Mouse (Mus musculus) erythroblast, embryonic 14.5 days (primary cell): ENCODE data around the gene Ier5l. TPM values are rescaled to one million over a fixed set of nuclear protein-coding genes. Genes with fewer than 3 reads are reported as not detected.

Source experiments
- H3K27me3 ChIP-seq: 2 replicates; pipeline ENCODE4 v1.6.1; 2012; ENCODE audit warnings: inconsistent platforms; ENCODE audit not compliant: control insufficient read depth
- H3K36me3 ChIP-seq: 2 replicates; pipeline ENCODE4 v1.6.1; 2012; ENCODE audit warnings: mild to moderate bottlenecking, inconsistent platforms; ENCODE audit not compliant: control insufficient read depth
- H3K4me1 ChIP-seq: 2 replicates; pipeline ENCODE4 v1.6.1; 2012; ENCODE audit warnings: inconsistent platforms; ENCODE audit not compliant: control insufficient read depth
- H3K4me3 ChIP-seq: replicated peaks from 2 replicates; pipeline ENCODE3; 2012; ENCODE audit warnings: moderate library complexity, mild to moderate bottlenecking, inconsistent platforms
- H3K9me3 ChIP-seq: 2 replicates; pipeline ENCODE4 v1.6.1; 2012; ENCODE audit warnings: low read length, inconsistent platforms, mixed read lengths; ENCODE audit not compliant: control insufficient read depth
- GATA1 ChIP-seq: IDR thresholded peaks from 2 replicates; pipeline ENCODE4 v1.6.1; 2012; ENCODE audit warnings: low read length, inconsistent platforms, mixed read lengths
- TAL1 ChIP-seq: IDR thresholded peaks from 3 replicates; pipeline ENCODE4 v1.6.1; 2012; ENCODE audit warnings: low read length, inconsistent platforms, mixed read lengths
- polyA plus RNA-seq: library from polyadenylated mRNA; stranded (reverse); fragments of >175 nt; gene quantifications from 2 replicates; pipeline ENCODE4 v1.2.3, GENCODE M21; 2012

Gene Ier5l
- polyA plus RNA-seq, 1 experiment, result 0.02 TPM

- Histone ChIP-seq H3K4me1 (peaks cover 12% of the 10 kb centered on the region), H3K36me3 (no peaks in the 10 kb centered on the region), H3K4me3 (peak overlapping the region; percentile 42), H3K27me3 (peaks cover 94% of the 10 kb centered on the region), H3K9me3 (no peaks in the 10 kb centered on the region; the same call in 1 of the 2 replicates)
- TF ChIP-seq GATA1, result no peak
- TF ChIP-seq TAL1, result no peak
Measured at GRCm38 (mm10) chr2:30471795-30472720, 2.0 kb downstream of the Ier5l start.

- H3K4me1 ChIP-seq, result peaks cover 12% of the 10 kb centered on the region
Measured at GRCm38 (mm10) chr2:30471051-30471450, 3.0 kb downstream of the Ier5l start.

GRCm38 (mm10) chr2:30470143-30470946 is 3.7 kb downstream of the Ier5l start:
- TF ChIP-seq GATA1, result no peak
- TF ChIP-seq TAL1, result no peak
- no peaks in the 10 kb centered on the region; the same call in 1 of the 2 replicates for H3K9me3 ChIP-seq
- peaks cover 12% of the 10 kb centered on the region for H3K4me1 ChIP-seq
- H3K27me3 ChIP-seq, result peaks cover 89% of the 10 kb centered on the region
- no peak overlapping the region for H3K4me3 ChIP-seq
- no peaks in the 10 kb centered on the region for H3K36me3 ChIP-seq

More at GRCm38 (mm10) chr2:30471051-30471450, 3.0 kb downstream of the Ier5l start:
- no peaks in the 10 kb centered on the region; the same call in 1 of the 2 replicates for H3K9me3 ChIP-seq
- peaks cover 94% of the 10 kb centered on the region for H3K27me3 ChIP-seq
- H3K4me3 ChIP-seq, result no peak overlapping the region
- TF ChIP-seq GATA1 (no peak), TAL1 (no peak)
- no peaks in the 10 kb centered on the region for H3K36me3 ChIP-seq

- Histone ChIP-seq H3K36me3 (no peaks in the 10 kb centered on the region), H3K9me3 (no peaks in the 10 kb centered on the region; the same call in 1 of the 2 replicates), H3K27me3 (peaks cover 88% of the 10 kb centered on the region), H3K4me1 (peaks cover 15% of the 10 kb centered on the region), H3K4me3 (no peak overlapping the region)
- TF ChIP-seq GATA1 (no peak), TAL1 (no peak)
Measured at GRCm38 (mm10) chr2:30469796-30470142, 4.2 kb downstream of the Ier5l start.

GRCm38 (mm10) chr2:30469009-30469408 is 5.0 kb downstream of the Ier5l start:
- TF ChIP-seq TAL1 (no peak), GATA1 (no peak)
- Histone ChIP-seq H3K36me3 (no peaks in the 10 kb centered on the region), H3K4me3 (no peak overlapping the region), H3K4me1 (peaks cover 19% of the 10 kb centered on the region), H3K27me3 (peaks cover 80% of the 10 kb centered on the region), H3K9me3 (no peaks in the 10 kb centered on the region; the same call in 1 of the 2 replicates)

- H3K36me3 ChIP-seq, result no peaks in the 10 kb centered on the region
Measured at GRCm38 (mm10) chr2:30466787-30467186, 7.2 kb downstream of the Ier5l start.

GRCm38 (mm10) chr2:30464411-30464810 is 9.6 kb downstream of the Ier5l start:
- Histone ChIP-seq H3K36me3 (no peaks in the 10 kb centered on the region), H3K4me3 (peak overlapping the region; percentile 62), H3K27me3 (peaks cover 34% of the 10 kb centered on the region), H3K4me1 (peaks cover 23% of the 10 kb centered on the region), H3K9me3 (no peaks in the 10 kb centered on the region)
- TF ChIP-seq GATA1 (no peak), TAL1 (no peak)

More at GRCm38 (mm10) chr2:30466787-30467186, 7.2 kb downstream of the Ier5l start:
- H3K4me1 ChIP-seq, result peaks cover 24% of the 10 kb centered on the region
- no peak for TF ChIP-seq GATA1
- no peak for TF ChIP-seq TAL1
- H3K4me3 ChIP-seq, result no peak overlapping the region
- peaks cover 58% of the 10 kb centered on the region for H3K27me3 ChIP-seq
- no peaks in the 10 kb centered on the region for H3K9me3 ChIP-seq

- TF ChIP-seq TAL1 (no peak), GATA1 (no peak)
Measured at GRCm38 (mm10) chr2:30463904-30464330, 10.1 kb downstream of the Ier5l start.

More at GRCm38 (mm10) chr2:30463904-30464330, 10.1 kb downstream of the Ier5l start:
- peaks cover 29% of the 10 kb centered on the region for H3K27me3 ChIP-seq
- H3K9me3 ChIP-seq, result no peaks in the 10 kb centered on the region
- peaks cover 23% of the 10 kb centered on the region for H3K4me1 ChIP-seq
- H3K4me3 ChIP-seq, result peak overlapping the region; percentile 62
- H3K36me3 ChIP-seq, result peaks cover 1% of the 10 kb centered on the region
